9 mouse cellular contexts compared by ENCODE assay signal in genomic region chr2:101600703-101601102, GRCm38 (mm10). TPM values are rescaled to one million over a fixed set of nuclear protein-coding genes. Genes with fewer than 3 reads are reported as not detected.
DNase-seq lines count a peak whose midpoint lies in the region; ATAC-seq and TF ChIP-seq lines count a peak whose summit lies in the region.
"Had no signal": no experiment of that assay in that cellular context is flagged by ENCODE, and none has a peak within 500 bp of the region (broad histone marks: within the 10 kb centered on the region; RNA-seq: fewer than 3 reads in every experiment).

No protein-coding gene starts in this region.

- ATAC-seq in heart, postnatal 0 days (ENCODE audit: insufficient read depth, low read depth), result no peak; the same call in 1 of the 2 replicates

- H3K4me3 ChIP-seq in layer of hippocampus, adult 2 months, result peak overlapping the region; percentile 1; the same call in 1 of the 2 replicates
- no peak overlapping the region; the same call in 1 of the 2 replicates for H3K4me3 ChIP-seq in heart, postnatal 0 days (ENCODE audit: low read depth, low read length)

- peak overlapping the region; percentile 81 for H3K27ac ChIP-seq in layer of hippocampus, adult 2 months
- H3K27ac ChIP-seq in heart, postnatal 0 days (ENCODE audit: low read depth), result peak overlapping the region; percentile 8; the same call in 1 of the 2 replicates

- no peak overlapping the region for H3K9ac ChIP-seq in heart, postnatal 0 days (replicated peaks; ENCODE audit: low read depth, low read length)

- H3K4me2 ChIP-seq in heart, postnatal 0 days (ENCODE audit: low read depth, low read length), result peak overlapping the region; percentile 40

- H3K4me1 ChIP-seq in heart, postnatal 0 days (ENCODE audit: control insufficient read depth, insufficient read depth), result 0 out of 2 replicates have a peak, but pooled peaks cover 3% of the 10 kb centered on the region

- H3K27me3 ChIP-seq in heart, postnatal 0 days (ENCODE audit: control insufficient read depth, insufficient read depth, low read length), result no peaks in the 10 kb centered on the region

- TF ChIP-seq EP300 in heart, postnatal 0 days (IDR thresholded peaks at IDR 0.05; ENCODE audit: low read depth), result no peak

- no peaks in the 10 kb centered on the region for H3K36me3 ChIP-seq in heart, postnatal 0 days (replicated peaks; ENCODE audit: control insufficient read depth, insufficient read depth, low read length)

- TF ChIP-seq CTCF in layer of hippocampus, adult 2 months (conservative IDR thresholded peaks at IDR 0.05), result peak; percentile 63
- TF ChIP-seq CTCF in heart, postnatal 0 days (IDR thresholded peaks at IDR 0.05; ENCODE audit: low read depth), result no peak

- DNase-seq in layer of hippocampus, adult 2 months (ENCODE audit: low spot score in 2 of 2), result peak; percentile 31 to 44
- no peak for DNase-seq in layer of hippocampus, adult 9-10 months (ENCODE audit: low spot score)
- peak; percentile 89 for DNase-seq in brain, adult 2 months (ENCODE audit: low read depth, low spot score)
- peak; percentile 47 for DNase-seq in embryo, embryonic 10.5 days (ENCODE audit: low spot score)
- peak; percentile 10 for DNase-seq in heart, postnatal 0 days (ENCODE audit: low spot score)
- DNase-seq in kidney, postnatal 4 days, result peak; percentile 57 to 65
- peak; percentile 49 for DNase-seq in ovary, postnatal 36 days (ENCODE audit: low spot score)
- DNase-seq in spleen, adult 12 weeks (ENCODE audit: low spot score), result no peak

- 27% methylated on average over 8 of the region's 8 CpGs for WGBS in heart, postnatal 0 days

- 0 out of 2 replicates have a peak, but pooled peaks cover 5% of the 10 kb centered on the region for H3K9me3 ChIP-seq in heart, postnatal 0 days (replicated peaks; ENCODE audit: control insufficient read depth, low read length)
- H3K9me3 ChIP-seq: G1E had no signal

RNA-seq across cellular contexts. Expression of gene Rag2, which starts 23.8 kb away (rescaled TPM):
- total RNA-seq in layer of hippocampus, adult 2 months (2021), result not detected
- total RNA-seq in heart, postnatal 0 days (2014; rRNA removed; ENCODE audit: low replicate concordance), result 0.08 TPM in 1 of 2 replicates, not detected in the other
- polyA plus RNA-seq in heart, postnatal 0 days (2015; fragmentation: Nextera tagmentation; extraction: Ambion mirVana), result not detected in 2 replicates
- polyA plus RNA-seq: G1E had no signal

RNA-seq across cellular contexts. Expression of gene Rag1, which starts 48.6 kb away (rescaled TPM):
- total RNA-seq in layer of hippocampus, adult 2 months (2021), result under 1 TPM; 0.15 to 0.25 TPM
- total RNA-seq in heart, postnatal 0 days (2014; rRNA removed; ENCODE audit: low replicate concordance), result 0.04 and 12.3 TPM in 2 replicates
- 0.01 and 0.03 TPM in 2 replicates for polyA plus RNA-seq in heart, postnatal 0 days (2015; fragmentation: Nextera tagmentation; extraction: Ambion mirVana)

RNA-seq across cellular contexts. Expression of gene B230118H07Rik, which starts 48.6 kb away (rescaled TPM):
- 10 to 100 TPM; 32.0 to 32.3 TPM for total RNA-seq in layer of hippocampus, adult 2 months (2021)
- 17.3 and 24.3 TPM in 2 replicates for total RNA-seq in heart, postnatal 0 days (2014; rRNA removed; ENCODE audit: low replicate concordance)
- 85.5 and 92.1 TPM in 2 replicates for polyA plus RNA-seq in heart, postnatal 0 days (2015; fragmentation: Nextera tagmentation; extraction: Ambion mirVana)

Comparison
In these comparisons a context has a peak if more than half of its experiments do, and no peak if none do; other contexts are left out.
1. DNase-seq: peak in layer of hippocampus, adult 2 months (2 of 2), brain, adult 2 months (single experiment), embryo, embryonic 10.5 days (single experiment), heart, postnatal 0 days (single experiment), kidney, postnatal 4 days (2 of 2) and ovary, postnatal 36 days (single experiment); none in layer of hippocampus, adult 9-10 months (single experiment) and spleen, adult 12 weeks (single experiment).